Mouse (Mus musculus) lung, postnatal 36 days (tissue): ENCODE measurements around the gene Gng7.

ENCODE experiments used
- DNase-seq: peaks from one replicate; pipeline ENCODE4 v3.0.0; 2022; ENCODE audit warnings: mixed read lengths

Gng7 gene

DNA sequence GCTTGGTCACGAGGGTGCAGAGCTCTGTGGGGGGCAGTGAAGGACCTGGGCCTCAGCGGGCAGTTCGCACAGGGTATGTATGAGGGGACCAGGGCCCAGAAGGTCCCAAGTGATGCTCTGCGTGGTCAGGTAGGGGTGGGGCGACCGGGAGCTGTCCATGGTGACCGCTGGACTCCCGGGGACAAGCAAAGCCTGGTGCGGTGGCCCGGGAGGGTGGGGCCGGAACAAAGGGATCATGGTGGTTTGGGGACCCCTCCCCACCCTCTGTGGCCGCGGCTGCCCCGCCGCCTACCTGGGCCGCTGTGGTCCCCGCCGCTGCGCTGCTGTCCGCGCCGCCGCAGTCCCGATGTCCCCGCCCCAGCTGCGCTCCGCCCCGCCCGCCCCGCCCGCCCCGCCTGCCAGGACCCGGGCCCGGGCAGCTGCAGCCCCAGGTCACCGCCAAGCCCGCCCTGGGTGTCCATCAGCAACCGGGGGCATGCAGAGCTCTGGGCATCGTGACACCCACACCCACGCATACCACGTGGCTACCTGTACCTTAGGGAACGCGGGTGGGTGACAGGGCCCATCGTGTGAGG, 10.4 kb upstream of the Gng7 start:
- DNase-seq: no peak

DNA sequence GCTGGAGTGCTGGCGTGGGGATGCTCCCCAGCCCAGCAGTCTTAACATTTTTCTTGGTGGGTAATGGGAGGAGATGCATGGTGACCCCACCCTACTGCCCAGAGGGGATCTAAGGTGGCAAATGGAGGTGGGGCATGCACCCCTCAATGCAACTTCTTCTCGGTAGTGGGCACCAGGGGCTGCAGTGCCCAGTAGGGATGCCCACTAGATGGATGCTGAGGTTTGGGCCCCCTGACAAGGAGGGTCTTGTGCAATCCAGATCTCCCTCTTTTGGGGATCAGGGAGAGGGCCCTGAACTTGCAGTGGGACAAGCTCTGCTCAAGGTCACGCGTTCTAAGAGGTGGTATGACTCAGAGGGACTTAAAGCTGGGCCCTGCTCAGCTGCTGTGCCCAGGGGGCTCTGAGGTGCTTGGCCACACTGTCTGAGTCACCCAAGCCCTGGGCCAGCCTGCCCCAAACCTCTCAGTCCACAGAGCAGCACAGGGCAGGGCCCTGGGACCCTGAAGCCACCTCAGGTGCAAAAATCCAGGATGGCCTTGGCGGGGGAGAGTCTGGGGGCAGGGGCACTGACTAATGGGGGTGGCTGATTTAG, 9.7 kb upstream of the Gng7 start:
- no peak for DNase-seq

DNA sequence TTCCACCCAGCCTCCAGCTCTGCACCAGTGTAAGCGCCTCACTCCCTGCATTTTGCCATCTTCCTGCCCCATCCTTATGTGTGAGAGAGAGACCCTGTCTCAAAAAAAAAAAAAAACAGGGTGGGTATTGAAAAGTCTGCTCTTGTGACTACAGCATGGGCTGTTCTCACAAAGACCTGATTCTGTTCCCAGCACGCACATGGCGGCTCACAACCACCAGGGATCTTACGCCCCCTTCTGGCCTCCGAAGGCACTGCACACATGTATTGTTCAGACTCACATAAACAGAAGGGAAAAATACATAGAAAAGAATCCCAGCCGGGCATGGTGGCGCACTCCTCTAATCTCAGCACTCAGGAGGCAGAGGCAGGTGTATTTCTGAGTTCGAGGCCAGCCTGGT, 8.0 kb upstream of the Gng7 start:
- no peak for DNase-seq

DNA sequence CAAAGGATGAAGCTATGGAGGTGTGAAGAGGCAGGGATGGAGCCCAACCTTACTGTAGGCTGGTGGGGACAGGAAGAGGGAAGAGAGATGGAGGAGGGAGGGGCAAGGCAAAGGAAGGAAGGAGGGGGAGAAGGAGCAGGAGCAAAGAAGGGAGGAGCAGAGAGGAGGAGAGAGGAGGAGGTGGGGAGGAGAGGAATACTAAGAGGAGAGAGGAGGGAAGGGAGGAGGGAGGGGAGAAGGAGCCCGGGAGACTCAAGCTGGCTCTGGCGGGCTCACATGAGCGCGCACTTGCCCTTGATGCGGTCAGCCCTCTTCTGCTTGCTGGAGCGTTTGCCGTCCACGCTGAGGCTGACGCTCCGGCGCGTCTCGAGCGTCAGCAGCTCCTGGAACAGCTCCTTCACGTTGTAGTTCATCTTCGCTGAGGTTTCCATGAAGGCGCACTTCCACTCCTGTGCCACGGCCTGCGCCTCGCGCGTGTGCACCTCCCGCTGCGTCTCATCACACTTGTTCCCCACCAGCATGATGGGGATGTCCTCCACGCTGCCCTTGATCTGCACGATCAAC, 6.9 kb upstream of the Gng7 start:
- no peak for DNase-seq

DNA sequence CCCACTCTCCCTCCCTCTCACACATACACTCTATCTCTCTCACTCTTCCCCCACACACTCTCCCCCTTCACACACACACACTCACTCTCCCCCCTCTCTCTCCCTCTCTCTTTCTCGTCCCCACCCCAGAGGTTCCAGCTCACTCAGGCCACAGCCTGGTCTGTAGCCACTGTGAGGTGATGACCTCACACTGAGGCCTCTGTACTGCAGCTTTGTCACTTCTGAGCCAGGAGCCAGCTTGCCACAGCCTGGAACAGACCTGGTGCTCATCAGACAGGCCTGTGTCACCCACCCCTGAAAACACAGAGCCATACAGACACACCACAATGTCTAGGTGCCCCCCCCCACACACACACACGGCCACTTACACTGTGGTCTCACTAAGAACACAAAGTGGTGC, 5.5 kb upstream of the Gng7 start:
- no peak for DNase-seq

DNA sequence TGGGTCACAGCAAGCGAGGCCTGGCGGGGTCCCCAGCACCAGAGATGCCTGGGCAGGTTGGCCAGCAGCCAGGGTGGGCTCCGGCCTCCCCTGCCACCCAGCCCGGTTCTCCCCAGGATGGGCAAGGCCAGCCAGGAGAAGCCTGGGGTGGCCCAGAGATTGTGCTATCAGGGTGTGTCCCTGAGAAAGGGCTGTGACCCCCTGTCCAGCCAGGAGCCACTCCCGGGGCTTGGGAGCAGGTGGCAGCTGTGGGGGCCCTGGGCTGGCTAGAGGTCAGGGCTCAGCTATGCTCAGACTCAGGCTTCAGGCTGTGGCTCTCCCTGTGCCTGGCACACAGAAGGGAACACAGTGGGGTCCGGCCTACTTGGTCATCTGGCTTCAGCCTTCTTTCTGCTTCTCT, 4.9 kb upstream of the Gng7 start:
- no peak for DNase-seq

DNA sequence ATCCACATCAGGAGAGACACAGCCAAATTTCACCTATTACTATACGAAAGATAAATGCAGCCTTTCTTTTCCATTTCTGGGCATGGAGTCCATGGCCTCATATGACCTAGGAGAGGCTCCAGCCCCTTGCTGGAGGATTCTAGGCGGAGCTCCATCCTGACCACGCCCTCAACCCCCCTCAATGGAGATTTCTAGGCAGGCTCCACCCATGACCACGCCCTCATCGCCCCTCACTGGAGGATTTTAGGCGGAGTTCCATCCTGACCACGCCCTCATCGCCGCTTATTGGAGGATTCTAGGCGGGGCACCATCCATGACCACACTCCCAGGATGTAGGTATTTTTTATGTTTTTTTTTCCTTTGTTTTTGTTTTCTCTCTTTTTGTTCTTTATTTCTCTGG, 3.6 kb upstream of the Gng7 start:
- peak; percentile 28 for DNase-seq

DNA sequence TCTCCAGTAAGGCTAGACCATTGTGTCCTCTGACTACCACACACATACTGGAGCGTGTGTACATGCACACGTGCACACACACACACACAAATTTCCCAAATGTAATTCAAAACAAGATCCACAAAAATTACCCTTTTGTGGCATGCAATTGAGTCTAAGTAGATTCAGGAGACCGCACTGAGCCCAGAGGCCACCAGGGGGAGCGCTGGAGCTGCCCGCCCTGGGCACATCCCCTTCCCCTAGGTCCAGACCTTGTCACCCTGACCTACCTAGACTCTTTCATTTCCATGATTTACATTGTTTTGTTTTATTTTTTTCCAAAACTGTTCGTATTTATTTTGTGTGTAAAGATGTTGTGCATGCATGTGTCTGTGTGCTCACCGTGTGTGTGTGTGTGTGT, 1.9 kb upstream of the Gng7 start:
- DNase-seq: peak; percentile 79

DNA sequence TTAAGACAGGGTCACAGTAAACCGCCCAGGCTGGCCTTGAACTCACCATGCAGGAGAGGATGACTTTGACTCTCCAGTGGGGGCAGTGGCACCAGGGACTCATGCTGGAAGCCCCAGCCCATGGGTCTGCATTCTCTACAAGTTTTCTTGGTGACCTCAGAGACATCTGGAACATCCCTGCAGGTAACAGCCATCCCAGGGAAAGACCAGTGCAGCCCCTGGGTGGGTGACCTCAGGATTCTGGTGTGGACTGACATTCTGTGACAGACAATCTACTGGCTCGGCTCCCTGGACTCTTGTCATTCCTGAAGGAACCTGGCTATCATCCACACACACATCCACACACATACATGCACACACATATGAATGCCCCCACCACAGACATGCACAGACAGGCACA, 921 bp upstream of the Gng7 start:
- no peak for DNase-seq

DNA sequence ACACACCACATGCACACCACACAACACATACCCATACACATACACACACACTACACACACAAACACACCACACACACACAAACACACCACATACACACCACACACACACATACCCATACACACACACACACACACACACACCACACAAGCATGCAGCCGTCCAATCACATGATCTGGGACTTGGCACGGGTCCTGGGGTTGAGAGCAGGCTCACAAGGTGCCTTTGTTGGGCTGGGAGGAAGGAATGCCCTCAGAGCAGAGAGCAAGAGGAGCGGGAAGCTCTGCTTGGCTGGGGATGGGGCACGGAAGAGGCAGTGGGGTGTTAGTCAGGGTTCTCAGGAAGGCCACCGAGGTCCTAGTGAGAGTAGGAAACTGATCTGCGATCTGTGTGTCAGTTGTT, 3.9 kb downstream of the Gng7 start:
- DNase-seq: no peak

DNA sequence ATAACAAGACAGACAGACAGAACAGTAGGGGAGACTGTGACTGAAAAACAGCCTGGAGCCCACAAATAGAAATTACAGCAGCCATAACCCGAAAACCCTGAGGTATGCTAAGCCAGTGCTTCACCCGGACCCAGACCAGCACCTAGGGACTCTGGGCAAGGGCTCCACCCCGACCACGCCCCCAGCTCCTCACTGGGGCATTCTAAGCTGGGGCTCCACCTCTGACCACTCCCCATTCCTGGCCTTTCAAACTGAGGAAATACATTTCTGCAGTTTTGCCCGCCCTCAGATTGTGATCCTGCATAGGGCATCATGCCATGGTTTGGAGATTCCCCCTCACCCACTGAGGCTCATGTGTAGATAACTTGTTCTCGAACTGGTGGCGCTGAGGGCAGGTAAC, 7.5 kb downstream of the Gng7 start:
- DNase-seq: peak; percentile 46

DNA sequence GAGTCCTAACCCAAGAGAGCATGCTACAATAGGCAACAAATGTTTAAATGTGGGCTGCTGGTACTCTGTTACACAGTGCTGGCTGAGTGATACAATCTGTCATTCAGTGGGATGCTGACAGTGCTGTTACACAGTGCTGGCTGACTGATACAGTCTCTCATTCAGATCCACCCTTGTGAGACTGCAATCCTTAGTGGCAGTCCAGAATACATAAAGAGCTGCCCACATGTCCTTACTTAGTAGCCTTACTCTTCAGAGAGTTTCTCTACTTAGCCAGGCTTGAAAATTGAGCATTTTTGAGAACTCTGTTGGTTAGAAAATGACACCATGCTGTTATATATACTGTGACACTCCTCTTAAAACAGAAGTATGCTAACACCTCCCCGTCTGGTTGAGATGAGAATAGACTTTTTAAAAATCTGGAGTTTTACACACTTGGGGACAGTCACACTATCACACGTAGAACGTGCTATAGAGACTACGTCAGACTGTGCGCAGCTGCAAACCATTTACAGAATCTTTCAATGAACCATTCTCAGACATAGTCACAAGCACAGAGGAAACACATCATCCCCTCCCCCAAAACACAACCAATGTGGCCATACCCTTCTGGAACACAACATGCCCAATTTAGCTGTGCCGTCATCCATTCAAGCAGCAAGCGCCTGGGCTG, 8.6 kb downstream of the Gng7 start:
- no peak for DNase-seq

DNA sequence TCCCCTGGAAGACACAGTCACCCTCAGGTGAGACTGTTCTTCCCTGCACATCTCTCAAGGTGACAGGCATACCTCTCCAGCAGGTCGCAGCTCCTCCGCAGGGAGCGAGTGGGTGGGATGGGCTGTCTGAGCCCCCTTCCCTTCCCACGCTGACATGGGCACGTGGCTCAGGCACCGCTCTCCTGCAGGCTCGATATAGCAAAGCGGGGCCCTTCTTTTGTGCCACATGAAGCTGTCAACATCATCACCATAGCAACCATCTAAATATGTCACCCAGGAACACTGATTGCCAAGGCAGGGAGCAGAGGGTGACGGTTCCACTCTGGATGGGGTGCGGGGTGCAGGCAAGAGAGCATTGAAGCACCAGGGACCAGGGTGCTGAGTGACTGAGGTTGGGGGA, 13.6 kb downstream of the Gng7 start:
- no peak for DNase-seq

DNA sequence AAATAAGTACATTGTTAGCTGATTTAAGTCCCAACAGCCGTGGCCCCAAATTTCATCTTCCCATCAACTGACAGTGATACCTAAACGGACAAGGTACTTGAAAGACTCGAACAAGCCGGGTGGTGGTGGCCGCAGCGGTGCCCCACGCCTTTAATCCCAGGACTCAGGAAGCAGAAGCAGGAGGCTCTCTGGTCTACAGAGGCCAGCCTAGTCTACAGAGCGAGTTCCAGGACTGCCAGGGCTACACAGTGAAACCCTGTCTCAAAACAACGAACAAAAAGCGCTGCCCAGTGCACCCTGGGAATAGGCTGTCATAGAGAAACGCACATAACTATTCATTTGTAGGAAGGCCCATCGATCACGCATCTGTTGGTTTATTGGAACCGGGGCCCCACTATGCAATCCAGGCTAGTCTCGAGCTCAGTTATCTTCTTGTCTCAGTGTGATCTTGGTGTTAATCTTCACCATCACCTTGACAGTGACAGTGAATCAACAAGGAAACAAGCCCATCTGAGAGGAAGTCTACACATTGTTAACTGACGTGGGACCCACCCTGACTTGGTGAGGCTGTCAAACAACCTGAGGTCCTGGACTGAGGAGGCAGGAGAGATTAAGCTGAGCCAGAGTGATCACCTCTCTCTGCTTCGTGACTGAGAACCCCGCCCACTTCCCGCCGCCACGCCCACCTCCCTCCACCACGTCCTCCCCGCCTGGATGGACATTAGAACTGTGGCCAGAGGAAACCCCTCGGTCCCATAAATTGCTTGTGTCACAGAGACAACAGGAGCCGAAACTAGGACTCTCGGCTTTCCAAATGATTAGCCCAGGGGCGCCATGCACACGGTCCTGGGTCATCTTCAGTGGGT, 14.3 kb downstream of the Gng7 start:
- no peak for DNase-seq

DNA sequence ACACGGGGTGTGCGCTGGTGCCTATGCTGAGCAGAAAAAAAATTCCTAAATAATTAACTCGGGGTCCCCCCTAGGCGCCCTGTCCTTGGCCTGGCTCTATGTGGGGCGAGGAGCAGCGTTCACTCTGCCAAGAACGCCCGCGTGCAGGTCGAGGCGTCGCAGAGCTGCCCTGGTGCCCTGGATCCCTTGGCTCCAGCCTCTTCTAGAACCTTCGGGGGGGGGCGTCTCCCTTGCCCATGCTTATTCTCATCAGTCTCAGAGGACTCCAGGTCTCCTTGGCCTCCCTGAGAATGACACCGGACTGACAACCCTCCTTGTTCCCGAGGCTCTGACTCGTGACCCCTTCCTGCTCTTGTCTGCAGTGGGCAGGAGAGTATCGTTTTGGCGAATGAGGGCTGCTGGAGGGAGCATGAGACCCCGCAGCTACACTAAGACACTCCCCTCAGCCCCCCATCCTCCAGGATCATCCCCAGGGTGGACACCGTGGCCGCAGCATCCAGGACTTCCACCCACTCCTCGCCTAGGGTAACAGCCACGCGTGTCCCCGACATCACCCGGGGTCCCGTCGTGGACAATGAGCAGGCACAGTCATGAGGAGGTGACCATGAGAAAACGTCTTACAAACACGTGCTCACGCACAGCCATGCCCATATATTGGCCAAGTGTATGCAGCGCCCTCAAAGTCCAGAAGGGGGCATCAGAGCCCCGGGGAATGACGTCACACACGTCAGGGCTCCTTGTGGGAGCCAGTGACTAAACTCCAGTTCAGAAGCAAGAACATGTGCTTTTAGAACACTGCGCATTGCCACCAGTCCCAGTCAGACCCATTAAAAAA, 15.2 kb downstream of the Gng7 start:
- DNase-seq: peak; percentile 91

DNA sequence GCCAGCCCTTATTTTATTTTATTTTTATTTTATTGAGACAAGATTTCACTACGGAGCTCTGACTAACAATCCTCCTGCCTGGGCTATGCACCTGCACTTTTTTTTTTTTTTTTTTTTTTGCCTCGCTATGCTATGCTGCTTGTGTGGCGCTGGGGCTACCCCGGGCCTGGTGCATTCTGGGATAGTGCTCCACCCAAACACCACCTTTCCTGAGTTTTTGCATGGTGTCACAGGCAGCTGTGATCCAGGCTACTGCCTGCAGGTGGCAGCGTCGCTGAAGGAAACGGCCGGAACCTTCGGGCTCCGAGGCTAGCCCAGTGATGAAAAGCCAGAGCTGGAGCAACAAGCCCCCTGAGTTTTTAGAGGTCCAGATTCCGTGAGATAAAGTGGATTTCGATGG, 16.0 kb downstream of the Gng7 start:
- peak; percentile 66 for DNase-seq

DNA sequence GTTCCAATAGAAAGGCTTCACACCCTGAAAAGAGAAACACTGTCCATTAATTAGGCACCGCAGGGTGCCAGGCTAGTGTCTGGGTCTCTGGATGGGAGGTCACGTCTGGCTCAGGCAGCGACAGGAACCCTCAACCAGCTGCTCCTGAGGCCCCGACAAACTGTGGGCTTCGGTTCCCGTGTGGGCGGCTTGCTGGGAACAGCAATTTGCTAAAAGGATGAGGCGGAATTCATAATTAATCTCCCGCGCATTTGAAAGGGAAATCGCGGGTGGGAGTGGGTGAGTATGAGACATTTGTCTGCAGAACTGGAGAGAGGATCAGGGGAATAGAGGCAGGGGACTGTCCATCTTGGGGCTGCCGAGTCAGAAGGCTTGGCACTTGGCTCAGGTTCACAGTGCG, 16.7 kb downstream of the Gng7 start:
- DNase-seq: no peak

DNA sequence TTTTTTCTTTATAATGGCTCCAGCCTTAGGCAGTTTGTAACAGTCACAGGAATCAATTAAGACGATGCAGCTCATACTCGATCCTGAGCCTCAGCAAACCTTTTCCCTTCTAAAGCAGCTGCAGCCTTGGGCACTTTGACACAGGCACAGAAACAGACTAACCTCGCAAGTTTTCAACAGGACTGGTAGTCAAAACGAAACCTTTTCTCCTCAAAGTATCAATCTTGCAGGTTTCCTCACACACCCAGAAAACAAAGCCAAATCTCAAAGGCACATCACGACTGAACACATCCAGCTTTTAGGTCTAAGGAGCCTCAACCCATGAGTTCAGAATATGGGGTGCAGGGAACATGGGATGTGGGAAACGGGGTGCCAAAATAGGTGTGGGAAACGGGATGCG, 17.4 kb downstream of the Gng7 start:
- DNase-seq: no peak

DNA sequence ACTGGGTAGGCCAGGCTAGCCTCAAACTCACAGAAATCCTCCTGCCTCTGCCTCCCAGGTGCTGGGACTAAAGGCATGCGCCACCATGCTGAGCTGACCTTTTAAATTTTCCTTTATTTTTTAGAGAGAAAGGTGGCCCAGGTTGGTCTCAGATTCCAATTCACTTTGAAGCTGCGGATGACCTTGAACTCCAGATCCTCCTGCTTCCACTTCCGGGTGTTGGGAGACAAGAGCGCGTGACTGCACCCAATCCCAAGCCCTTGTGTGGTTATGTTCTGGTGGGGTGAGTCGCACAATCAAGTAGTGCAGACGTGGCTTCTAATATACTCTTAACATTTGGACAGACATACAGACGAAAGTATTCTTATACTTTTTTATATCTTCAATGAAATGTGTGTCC, 18.2 kb downstream of the Gng7 start:
- DNase-seq: no peak

DNA sequence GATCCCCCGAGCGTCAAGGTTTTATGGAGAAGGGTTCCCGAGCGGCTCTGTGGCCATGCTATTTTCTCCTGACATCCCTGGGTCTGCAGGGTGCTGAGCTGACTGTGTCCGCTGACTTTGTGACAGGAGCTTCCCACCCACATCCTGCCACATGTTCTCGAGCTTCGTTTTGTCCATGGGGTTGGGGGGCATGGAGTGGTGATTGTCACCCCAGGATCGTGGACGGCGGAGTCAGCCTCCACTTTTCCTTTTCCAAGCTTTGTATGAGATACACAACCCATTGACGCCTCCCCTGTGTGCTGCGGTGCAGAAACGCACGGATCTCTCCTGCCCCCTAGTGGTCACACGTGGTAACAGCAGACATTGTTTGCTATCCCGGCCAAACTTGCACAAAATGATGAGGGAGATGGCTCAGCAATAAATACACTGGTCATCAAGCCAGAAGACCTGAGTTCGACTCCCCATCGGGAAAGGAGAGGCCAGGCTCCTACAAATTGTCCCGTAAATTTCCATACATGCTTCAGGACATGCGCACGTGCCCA, 19.6 kb downstream of the Gng7 start:
- DNase-seq: peak; percentile 86

DNA sequence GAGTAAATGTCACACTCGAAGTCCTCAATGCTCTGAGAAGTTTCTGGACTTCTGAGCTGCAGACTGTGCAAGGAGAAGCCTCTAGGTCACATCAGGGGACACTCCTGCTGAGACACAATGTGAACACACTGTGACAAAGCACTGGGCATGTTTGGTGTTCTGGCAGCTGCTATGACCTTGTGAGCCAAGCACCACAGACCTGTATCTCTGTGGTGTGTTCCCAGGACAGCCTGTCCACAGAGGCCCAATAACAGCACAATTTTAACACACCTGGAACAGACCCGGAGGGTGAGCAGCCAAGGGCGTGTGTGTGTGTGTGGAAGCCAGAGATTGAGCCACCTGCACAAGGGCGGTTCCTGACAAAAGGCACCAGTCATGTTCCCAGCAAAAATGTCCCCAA, 20.1 kb downstream of the Gng7 start:
- DNase-seq: no peak

DNA sequence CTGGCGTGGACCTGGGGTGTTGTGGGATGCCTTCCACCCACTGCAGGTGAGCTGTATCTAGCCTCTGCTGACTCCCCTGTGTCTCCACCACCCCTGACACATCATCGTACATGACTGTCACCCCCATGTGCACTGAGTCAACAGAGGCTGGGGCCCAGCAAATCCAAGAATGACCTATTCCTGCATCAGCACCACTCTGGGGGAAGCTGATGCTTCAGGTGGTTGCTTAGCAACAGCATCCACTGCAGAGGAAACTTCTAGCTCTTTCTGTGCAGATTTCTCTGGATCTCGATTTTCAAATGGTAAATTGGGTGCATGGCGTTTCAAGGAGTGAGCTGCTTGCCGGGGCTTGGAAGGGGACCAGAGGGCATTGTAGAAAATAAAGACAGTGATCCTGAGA, 21.5 kb downstream of the Gng7 start:
- DNase-seq: no peak
